Mouse (Mus musculus): ENCODE measurements around the gene Olfr487. TPM values are rescaled to one million over a fixed set of nuclear protein-coding genes. Genes with fewer than 3 reads are reported as not detected.
"Not testable (repeated sequence)": the region's sequence is repeated elsewhere in the genome, so short reads cannot be mapped to it uniquely, and the experiment has no call there.

The Olfr487 gene
- polyA plus RNA-seq (2015; fragmentation: Nextera tagmentation; extraction: Ambion mirVana): not detected in 2 replicates

DNA sequence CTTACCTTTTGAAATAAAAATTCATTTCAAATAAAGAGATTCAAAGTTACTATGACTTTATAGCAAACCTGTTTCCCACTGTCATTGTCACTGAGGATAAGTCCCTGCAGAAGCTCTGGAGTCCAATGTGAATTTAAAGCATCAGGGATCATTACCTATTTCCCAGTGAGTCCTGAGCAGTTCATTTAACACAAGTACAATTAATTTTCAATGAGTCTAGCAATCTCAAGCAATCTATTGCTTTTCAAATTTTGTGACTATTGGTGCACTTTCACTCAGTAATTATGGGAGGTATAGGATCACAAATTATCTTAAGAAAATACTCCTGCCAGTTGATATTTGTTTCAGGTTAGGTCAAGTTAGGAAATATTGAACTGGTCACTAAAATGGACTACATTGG is at the start of gene Olfr487:
Gene Olfr487, minus strand, starts transcription at position 101 of the 400 bp plus-strand sequence.
- H3K9ac ChIP-seq (ENCODE audit: low read length); H3K4me2 ChIP-seq (ENCODE audit: low read depth, low read length); H3K4me3 ChIP-seq (ENCODE audit: low read length); H3K27me3 ChIP-seq (ENCODE audit: control insufficient read depth, insufficient read depth, low read length); ATAC-seq (replicated peaks; ENCODE audit: extremely low read depth, insufficient read depth, low FRiP score); H3K9me3 ChIP-seq (replicated peaks; ENCODE audit: control insufficient read depth, low read length); H3K36me3 ChIP-seq (ENCODE audit: control insufficient read depth, insufficient read depth); H3K4me1 ChIP-seq (ENCODE audit: control insufficient read depth, insufficient read depth, low read length); H3K27ac ChIP-seq (ENCODE audit: low read length): not testable (repeated sequence)

- H3K27ac ChIP-seq (ENCODE audit: low read length): no peak within 1 kb of the TSS
- ATAC-seq (replicated peaks; ENCODE audit: extremely low read depth, insufficient read depth, low FRiP score): no peak
- H3K4me2 ChIP-seq (ENCODE audit: low read depth, low read length): no peak within 1 kb of the TSS
- no peaks in the 10 kb centered on the region; the same call in 1 of the 2 replicates for H3K9me3 ChIP-seq (replicated peaks; ENCODE audit: control insufficient read depth, low read length)
- no peaks in the 10 kb centered on the region for H3K4me1 ChIP-seq (ENCODE audit: control insufficient read depth, insufficient read depth, low read length)
- H3K4me3 ChIP-seq (ENCODE audit: low read length): no peak within 1 kb of the TSS
- no peak within 1 kb of the TSS for H3K9ac ChIP-seq (ENCODE audit: low read length)
- H3K36me3 ChIP-seq (ENCODE audit: control insufficient read depth, insufficient read depth): no peaks in the 10 kb centered on the region
- H3K27me3 ChIP-seq (ENCODE audit: control insufficient read depth, insufficient read depth, low read length): no peaks in the 10 kb centered on the region
Measured at GRCm38 (mm10) chr7:108258247-108258646, 43.8 kb upstream of the Olfr487 start, which contains the start of gene Olfr488. TSS of gene Olfr488 (minus strand) at chr7:108258347.

- Histone ChIP-seq H3K36me3 (ENCODE audit: control insufficient read depth, insufficient read depth) (no peaks in the 10 kb centered on the region), H3K9me3 (replicated peaks; ENCODE audit: control insufficient read depth, low read length) (no peaks in the 10 kb centered on the region), H3K27me3 (ENCODE audit: control insufficient read depth, insufficient read depth, low read length) (no peaks in the 10 kb centered on the region), H3K4me1 (ENCODE audit: control insufficient read depth, insufficient read depth, low read length) (no peaks in the 10 kb centered on the region), H3K9ac (ENCODE audit: low read length) (no peak overlapping the region), H3K27ac (ENCODE audit: low read length) (no peak overlapping the region), H3K4me2 (ENCODE audit: low read depth, low read length) (no peak overlapping the region), H3K4me3 (ENCODE audit: low read length) (no peak overlapping the region)
- no peak for ATAC-seq (replicated peaks; ENCODE audit: extremely low read depth, insufficient read depth, low FRiP score)
- 65% methylated on average over 3 of the region's 3 CpGs for WGBS
Measured at GRCm38 (mm10) chr7:108233551-108233950, 19.1 kb upstream of the Olfr487 start.

DNA sequence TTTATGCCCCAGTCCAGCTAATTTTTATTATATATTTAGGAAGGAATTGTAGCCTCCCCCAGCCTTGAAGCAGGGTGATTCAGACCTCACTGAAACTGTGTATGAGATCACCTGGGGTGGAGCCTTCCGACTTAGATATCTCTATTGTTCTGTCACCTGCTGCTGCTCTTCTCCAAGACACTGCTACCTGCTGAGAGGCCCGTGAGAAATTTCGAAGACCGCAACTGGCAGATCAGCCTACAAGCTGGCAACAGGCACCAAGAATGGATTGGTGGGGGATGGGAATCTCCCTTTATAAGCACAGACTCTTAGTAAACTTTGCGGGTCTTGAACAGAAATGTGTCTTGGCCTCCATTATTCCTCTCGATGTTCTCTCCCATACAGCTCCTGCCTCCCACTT is 17.5 kb downstream of the Olfr487 start:
- H3K9ac ChIP-seq (ENCODE audit: low read length): no peak overlapping the region
- no peak overlapping the region for H3K4me2 ChIP-seq (ENCODE audit: low read depth, low read length)
- WGBS: 70% methylated on average over 6 of the region's 6 CpGs
- no peak overlapping the region for H3K27ac ChIP-seq (ENCODE audit: low read length)
- ATAC-seq (replicated peaks; ENCODE audit: extremely low read depth, insufficient read depth, low FRiP score): no peak
- H3K27me3 ChIP-seq (ENCODE audit: control insufficient read depth, insufficient read depth, low read length): no peaks in the 10 kb centered on the region
- no peaks in the 10 kb centered on the region; the same call in 1 of the 2 replicates for H3K9me3 ChIP-seq (replicated peaks; ENCODE audit: control insufficient read depth, low read length)
- H3K4me1 ChIP-seq (ENCODE audit: control insufficient read depth, insufficient read depth, low read length): no peaks in the 10 kb centered on the region
- H3K4me3 ChIP-seq (ENCODE audit: low read length): no peak overlapping the region
- H3K36me3 ChIP-seq (ENCODE audit: control insufficient read depth, insufficient read depth): no peaks in the 10 kb centered on the region

GRCm38 (mm10) chr7:108196337-108196736 is 18.1 kb downstream of the Olfr487 start:
- WGBS: 61% methylated on average over 3 of the region's 3 CpGs
- H3K4me1 ChIP-seq (ENCODE audit: control insufficient read depth, insufficient read depth, low read length); H3K27ac ChIP-seq (ENCODE audit: low read length); H3K9ac ChIP-seq (ENCODE audit: low read length); ATAC-seq (replicated peaks; ENCODE audit: extremely low read depth, insufficient read depth, low FRiP score); H3K4me3 ChIP-seq (ENCODE audit: low read length); H3K4me2 ChIP-seq (ENCODE audit: low read depth, low read length); H3K9me3 ChIP-seq (replicated peaks; ENCODE audit: control insufficient read depth, low read length); H3K27me3 ChIP-seq (ENCODE audit: control insufficient read depth, insufficient read depth, low read length); H3K36me3 ChIP-seq (ENCODE audit: control insufficient read depth, insufficient read depth): not testable (repeated sequence)

DNA sequence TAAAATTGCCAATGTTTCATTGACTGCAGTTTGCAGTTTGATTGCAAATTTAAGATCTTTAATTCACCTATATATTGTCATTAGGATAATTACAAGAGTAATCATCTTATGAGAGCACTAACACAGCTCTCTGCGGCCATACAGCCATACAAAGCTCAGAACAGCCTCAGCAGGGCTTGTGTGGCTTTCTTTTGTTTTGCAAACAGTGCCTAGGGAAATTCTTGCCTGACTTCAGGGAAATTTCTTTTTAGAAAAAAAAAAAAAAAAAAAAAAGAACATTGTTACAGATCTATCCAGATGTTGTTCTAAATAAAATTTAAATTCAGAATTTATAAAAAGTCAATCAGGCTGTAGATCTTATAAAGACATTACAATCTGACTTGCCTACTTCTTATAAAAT is 21.7 kb downstream of the Olfr487 start:
- not testable (repeated sequence) for H3K9me3 ChIP-seq (replicated peaks; ENCODE audit: control insufficient read depth, low read length); H3K4me1 ChIP-seq (ENCODE audit: control insufficient read depth, insufficient read depth, low read length); H3K4me3 ChIP-seq (ENCODE audit: low read length); H3K27ac ChIP-seq (ENCODE audit: low read length); H3K36me3 ChIP-seq (ENCODE audit: control insufficient read depth, insufficient read depth); ATAC-seq (replicated peaks; ENCODE audit: extremely low read depth, insufficient read depth, low FRiP score); H3K27me3 ChIP-seq (ENCODE audit: control insufficient read depth, insufficient read depth, low read length); H3K4me2 ChIP-seq (ENCODE audit: low read depth, low read length); H3K9ac ChIP-seq (ENCODE audit: low read length)
- 62% methylated on average over 1 of the region's 1 CpGs for WGBS

DNA sequence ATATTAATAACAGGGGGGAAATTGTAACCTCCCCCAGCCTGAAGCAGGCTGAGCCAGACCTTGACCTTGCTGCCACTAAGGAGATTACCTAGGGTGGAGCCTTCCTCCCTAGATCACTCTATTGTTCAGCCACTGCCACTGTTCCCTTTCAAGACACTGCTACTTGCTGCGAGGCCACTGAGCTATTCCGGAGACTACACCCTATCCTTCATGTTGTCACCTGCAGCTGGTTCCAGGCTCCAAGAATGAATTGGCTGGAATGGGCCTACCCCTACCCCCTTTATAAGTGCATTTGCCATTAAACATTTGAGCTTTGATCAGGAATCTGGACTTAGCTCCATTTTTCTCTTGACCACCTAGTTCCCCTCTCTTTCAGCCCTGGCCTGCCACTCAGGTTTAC is 23.2 kb downstream of the Olfr487 start:
- H3K4me3 ChIP-seq (ENCODE audit: low read length); H3K27ac ChIP-seq (ENCODE audit: low read length); H3K27me3 ChIP-seq (ENCODE audit: control insufficient read depth, insufficient read depth, low read length); ATAC-seq (replicated peaks; ENCODE audit: extremely low read depth, insufficient read depth, low FRiP score); H3K4me1 ChIP-seq (ENCODE audit: control insufficient read depth, insufficient read depth, low read length); H3K36me3 ChIP-seq (ENCODE audit: control insufficient read depth, insufficient read depth); H3K9ac ChIP-seq (ENCODE audit: low read length); H3K9me3 ChIP-seq (replicated peaks; ENCODE audit: control insufficient read depth, low read length); H3K4me2 ChIP-seq (ENCODE audit: low read depth, low read length): not testable (repeated sequence)
- WGBS: 68% methylated on average over 2 of the region's 2 CpGs

- not testable (repeated sequence) for H3K27me3 ChIP-seq (ENCODE audit: control insufficient read depth, insufficient read depth, low read length); H3K36me3 ChIP-seq (ENCODE audit: control insufficient read depth, insufficient read depth); H3K4me3 ChIP-seq (ENCODE audit: low read length); H3K4me2 ChIP-seq (ENCODE audit: low read depth, low read length); H3K9ac ChIP-seq (ENCODE audit: low read length); H3K4me1 ChIP-seq (ENCODE audit: control insufficient read depth, insufficient read depth, low read length); H3K27ac ChIP-seq (ENCODE audit: low read length); H3K9me3 ChIP-seq (replicated peaks; ENCODE audit: control insufficient read depth, low read length); ATAC-seq (replicated peaks; ENCODE audit: extremely low read depth, insufficient read depth, low FRiP score)
- WGBS: 89% methylated on average over 2 of the region's 2 CpGs
Measured at GRCm38 (mm10) chr7:108185237-108185636, 29.2 kb downstream of the Olfr487 start.

DNA sequence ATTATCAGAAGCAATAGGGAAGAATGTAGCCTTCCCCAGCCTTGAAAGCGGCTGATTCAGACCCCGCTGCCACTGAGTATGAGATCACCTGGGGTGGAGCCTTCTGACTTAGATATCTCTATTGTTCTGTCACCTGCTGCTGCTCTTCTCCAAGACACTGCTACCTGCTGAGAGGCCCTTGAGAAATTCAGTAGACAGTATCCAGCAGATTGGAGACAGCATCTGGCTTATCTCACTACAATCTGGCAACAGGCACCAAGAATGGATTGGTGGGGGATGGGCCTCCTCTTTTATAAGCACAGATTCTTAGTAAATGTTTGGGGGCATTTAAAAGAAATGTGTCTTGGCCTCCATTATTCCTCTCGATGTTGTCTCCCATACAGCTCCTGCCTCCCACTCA is 30.0 kb downstream of the Olfr487 start:
- H3K4me3 ChIP-seq (ENCODE audit: low read length); H3K9me3 ChIP-seq (replicated peaks; ENCODE audit: control insufficient read depth, low read length); H3K36me3 ChIP-seq (ENCODE audit: control insufficient read depth, insufficient read depth); H3K27me3 ChIP-seq (ENCODE audit: control insufficient read depth, insufficient read depth, low read length); H3K27ac ChIP-seq (ENCODE audit: low read length); ATAC-seq (replicated peaks; ENCODE audit: extremely low read depth, insufficient read depth, low FRiP score); H3K4me2 ChIP-seq (ENCODE audit: low read depth, low read length); H3K9ac ChIP-seq (ENCODE audit: low read length); H3K4me1 ChIP-seq (ENCODE audit: control insufficient read depth, insufficient read depth, low read length): not testable (repeated sequence)
- WGBS: 63% methylated on average over 3 of the region's 3 CpGs

- H3K27me3 ChIP-seq (ENCODE audit: control insufficient read depth, insufficient read depth, low read length); H3K4me2 ChIP-seq (ENCODE audit: low read depth, low read length); H3K9ac ChIP-seq (ENCODE audit: low read length); H3K4me3 ChIP-seq (ENCODE audit: low read length); H3K4me1 ChIP-seq (ENCODE audit: control insufficient read depth, insufficient read depth, low read length); ATAC-seq (replicated peaks; ENCODE audit: extremely low read depth, insufficient read depth, low FRiP score); H3K36me3 ChIP-seq (ENCODE audit: control insufficient read depth, insufficient read depth); H3K27ac ChIP-seq (ENCODE audit: low read length); H3K9me3 ChIP-seq (replicated peaks; ENCODE audit: control insufficient read depth, low read length): not testable (repeated sequence)
- WGBS: 74% methylated on average over 1 of the region's 1 CpGs
Measured at GRCm38 (mm10) chr7:108172642-108173041, 41.8 kb downstream of the Olfr487 start, which contains the start of gene Olfr486. TSS of gene Olfr486 (minus strand) at chr7:108172742.

Measured in heart, embryonic 16.5 days (tissue).